Mouse (Mus musculus) liver, embryonic 11.5 days (tissue): ENCODE data around the gene Slc48a1. TPM values are rescaled to one million over a fixed set of nuclear protein-coding genes. Genes with fewer than 3 reads are reported as not detected.

Source experiments
- ATAC-seq: fragments of 200-750 bp; cut with Nextera tagmentation; replicated peaks from 2 replicates; pipeline ENCODE4 v1.8.0; 2017; ENCODE audit warnings: moderate number of reproducible peaks, mild to moderate bottlenecking, moderate TSS enrichment, moderate library complexity; ENCODE audit not compliant: low FRiP score
- DNase-seq: peaks from one replicate; pipeline ENCODE4 v3.0.0-alpha.2; 2017; ENCODE audit warnings: low spot score
- H3K27ac ChIP-seq: fragments of 300-500 bp; sonication (generic); 2 replicates; pipeline ENCODE4 v1.5.1; 2014; ENCODE audit warnings: mild to moderate bottlenecking, low read depth, low read length, control low read depth
- H3K27me3 ChIP-seq: fragments of 300-500 bp; sonication (generic); replicated peaks from 2 replicates; pipeline ENCODE4 v1.6.1; 2014; ENCODE audit warnings: low read length, mixed read lengths; ENCODE audit not compliant: control insufficient read depth, insufficient read depth
- H3K36me3 ChIP-seq: fragments of 300-500 bp; sonication (generic); 2 replicates; pipeline ENCODE4 v1.6.1; 2014; ENCODE audit warnings: mild to moderate bottlenecking, low read length, moderate library complexity, mixed read lengths; ENCODE audit not compliant: control insufficient read depth, insufficient read depth
- H3K4me1 ChIP-seq: fragments of 300-500 bp; sonication (generic); replicated peaks from 2 replicates; pipeline ENCODE4 v1.6.1; 2014; ENCODE audit warnings: low read length, mixed read lengths; ENCODE audit not compliant: control insufficient read depth, insufficient read depth
- H3K4me2 ChIP-seq: fragments of 300-500 bp; sonication (generic); 2 replicates; pipeline ENCODE4 v1.6.1; 2014; ENCODE audit warnings: mild to moderate bottlenecking, control low read depth, moderate library complexity
- H3K4me3 ChIP-seq: fragments of 300-500 bp; sonication (generic); 2 replicates; pipeline ENCODE4 v1.5.1; 2014; ENCODE audit warnings: low read depth, low read length, control low read depth
- H3K9ac ChIP-seq: fragments of 300-500 bp; sonication (generic); 2 replicates; pipeline ENCODE4 v1.6.1; 2014; ENCODE audit warnings: low read depth, low read length, control low read depth
- H3K9me3 ChIP-seq: fragments of 300-500 bp; sonication (generic); 2 replicates; pipeline ENCODE4 v1.6.1; 2016; ENCODE audit warnings: low read length, inconsistent platforms, mixed read lengths; ENCODE audit not compliant: control insufficient read depth
- WGBS: fragments of 180-500 bp; shearing (Covaris S2); extraction: QIAGEN DNeasy Blood & Tissue Kit; methylation state at CpG from one replicate; pipeline ENCODE4 v1.1.7; 2014; 5-methylcytosine and 5-hydroxymethylcytosine counted together
- polyA plus RNA-seq: library from polyadenylated mRNA; unstranded; fragments of >200 nt; fragmentation: Nextera tagmentation; extraction: Ambion mirVana; gene quantifications from 2 replicates; pipeline ENCODE4 v1.2.1, GENCODE M21; 2014

Gene Slc48a1
- polyA plus RNA-seq, 1 experiment from 2014 or later: 55.0 TPM

DNA sequence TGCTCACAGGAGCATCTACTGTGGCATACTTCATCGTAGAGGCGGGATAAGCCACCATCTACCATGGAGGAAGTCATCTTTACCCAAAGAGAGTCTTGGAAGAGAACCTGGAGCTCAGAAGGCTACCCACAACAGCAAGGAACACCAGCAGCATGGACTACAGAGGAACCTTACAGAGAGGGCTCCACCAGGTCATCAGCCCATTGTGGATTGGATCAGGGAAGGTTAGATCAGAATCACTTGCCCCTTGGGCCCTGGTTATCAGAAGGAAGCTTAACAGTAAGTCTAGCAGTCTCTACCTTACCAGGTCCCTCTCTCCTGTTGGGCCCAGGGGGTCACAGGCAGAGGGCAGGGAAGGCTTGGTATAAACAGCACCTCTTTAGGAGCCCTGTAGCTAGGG lies 60.7 kb downstream of the Slc48a1 start:
- no peak overlapping the region for H3K4me2 ChIP-seq
- WGBS: 86% methylated on average over 2 of the region's 2 CpGs
- H3K36me3 ChIP-seq: no peaks in the 10 kb centered on the region
- DNase-seq: no peak
- no peak for ATAC-seq
- H3K9me3 ChIP-seq: no peaks in the 10 kb centered on the region
- H3K27ac ChIP-seq: no peak overlapping the region
- H3K9ac ChIP-seq: no peak overlapping the region
- H3K27me3 ChIP-seq: no peaks in the 10 kb centered on the region
- peaks cover 49% of the 10 kb centered on the region for H3K4me1 ChIP-seq
- no peak overlapping the region for H3K4me3 ChIP-seq

DNA sequence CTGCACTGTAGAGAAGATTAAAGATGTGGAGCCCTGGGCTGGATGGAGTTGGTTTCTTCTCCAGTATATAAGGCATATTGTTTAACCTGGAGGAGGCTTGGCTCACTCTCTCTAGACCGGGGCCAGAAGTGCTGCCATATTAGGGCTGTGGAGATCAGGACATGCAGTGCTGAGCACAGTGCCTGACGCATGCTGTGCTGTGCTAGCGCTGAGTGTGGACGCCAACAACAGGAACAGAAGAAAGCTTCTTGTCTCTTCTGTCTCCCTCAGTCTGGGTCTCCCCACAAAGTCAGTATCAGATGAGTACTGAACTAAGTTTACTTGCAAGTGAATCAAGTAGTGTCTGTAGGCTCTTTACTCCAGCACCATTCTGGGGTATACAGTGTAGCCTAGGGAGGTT lies 61.2 kb downstream of the Slc48a1 start:
- H3K4me3 ChIP-seq: no peak overlapping the region
- WGBS: 85% methylated on average over 4 of the region's 4 CpGs
- no peak for DNase-seq
- H3K9ac ChIP-seq: no peak overlapping the region
- H3K4me2 ChIP-seq: no peak overlapping the region
- H3K36me3 ChIP-seq: no peaks in the 10 kb centered on the region
- no peaks in the 10 kb centered on the region for H3K9me3 ChIP-seq
- no peak for ATAC-seq
- peaks cover 54% of the 10 kb centered on the region for H3K4me1 ChIP-seq
- H3K27me3 ChIP-seq: no peaks in the 10 kb centered on the region
- H3K27ac ChIP-seq: 0 out of 2 replicates have a peak overlapping the region, but pooled peaks have one; percentile 44

DNA sequence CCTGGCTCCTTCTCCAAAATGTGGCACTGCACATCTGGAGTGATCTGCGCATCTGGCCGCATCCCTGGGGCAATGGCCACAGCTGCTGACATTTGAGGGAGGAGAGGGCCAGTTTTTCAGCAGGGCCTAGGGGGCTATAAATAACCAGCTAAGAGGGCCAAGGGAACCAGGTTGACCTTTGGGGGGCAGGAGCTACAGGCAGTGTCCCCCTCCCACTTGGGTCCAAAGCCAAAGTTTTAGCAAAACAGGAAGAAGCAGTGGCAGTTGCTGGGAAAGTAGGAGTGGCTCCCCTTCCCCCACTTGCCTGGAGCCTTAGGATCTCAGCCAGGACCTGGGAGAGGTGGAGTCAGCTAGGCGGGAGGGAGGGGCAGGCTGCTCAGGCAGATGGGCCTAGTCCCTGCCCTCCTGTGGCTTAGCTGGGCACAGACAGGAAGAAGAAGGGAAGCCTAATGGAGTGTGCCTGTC lies 61.7 kb downstream of the Slc48a1 start:
- Histone ChIP-seq H3K4me3 (no peak overlapping the region), H3K9me3 (no peaks in the 10 kb centered on the region), H3K4me1 (peaks cover 57% of the 10 kb centered on the region), H3K9ac (no peak overlapping the region), H3K27me3 (no peaks in the 10 kb centered on the region), H3K36me3 (no peaks in the 10 kb centered on the region), H3K4me2 (no peak overlapping the region), H3K27ac (peak overlapping the region; percentile 44; the same call in 1 of the 2 replicates)
- peak; percentile 50 for ATAC-seq
- WGBS: 47% methylated on average over 3 of the region's 3 CpGs
- no peak for DNase-seq

GRCm38 (mm10) chr15:97840781-97841180 lies 62.5 kb downstream of the Slc48a1 start:
- 91% methylated on average over 1 of the region's 1 CpGs for WGBS
- DNase-seq: no peak
- Histone ChIP-seq H3K4me3 (no peak overlapping the region), H3K9ac (no peak overlapping the region; the same call in 1 of the 2 replicates), H3K36me3 (no peaks in the 10 kb centered on the region), H3K4me1 (peaks cover 62% of the 10 kb centered on the region), H3K27ac (no peak overlapping the region), H3K27me3 (no peaks in the 10 kb centered on the region), H3K4me2 (no peak overlapping the region), H3K9me3 (no peaks in the 10 kb centered on the region)
- no peak for ATAC-seq

DNA sequence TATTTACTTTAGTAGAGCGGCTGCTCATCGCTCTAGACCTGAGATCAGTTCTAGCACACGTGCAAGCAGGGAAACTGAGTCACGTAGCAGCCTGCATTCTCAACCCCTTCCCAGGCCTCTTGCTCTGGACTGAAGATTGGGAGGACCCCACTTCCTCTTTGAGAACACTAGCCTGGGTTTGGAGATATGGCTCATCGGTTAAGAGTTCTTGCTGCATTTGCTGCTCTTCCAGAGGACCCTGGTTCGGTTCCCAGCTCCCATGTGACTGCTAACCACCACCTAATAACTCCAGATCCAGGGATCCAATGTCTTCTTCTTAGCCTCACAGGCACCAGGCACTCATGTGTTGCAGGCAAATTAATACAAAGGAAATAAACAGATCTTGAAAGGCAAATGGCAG lies 63.1 kb downstream of the Slc48a1 start:
- Histone ChIP-seq H3K27me3 (no peaks in the 10 kb centered on the region), H3K9me3 (no peaks in the 10 kb centered on the region), H3K4me2 (peak overlapping the region; percentile 70), H3K27ac (no peak overlapping the region; the same call in 1 of the 2 replicates), H3K9ac (peak overlapping the region; percentile 8; the same call in 1 of the 2 replicates), H3K36me3 (no peaks in the 10 kb centered on the region), H3K4me3 (no peak overlapping the region), H3K4me1 (peaks cover 60% of the 10 kb centered on the region)
- ATAC-seq: no peak
- 72% methylated on average over 6 of the region's 6 CpGs for WGBS
- DNase-seq: no peak

DNA sequence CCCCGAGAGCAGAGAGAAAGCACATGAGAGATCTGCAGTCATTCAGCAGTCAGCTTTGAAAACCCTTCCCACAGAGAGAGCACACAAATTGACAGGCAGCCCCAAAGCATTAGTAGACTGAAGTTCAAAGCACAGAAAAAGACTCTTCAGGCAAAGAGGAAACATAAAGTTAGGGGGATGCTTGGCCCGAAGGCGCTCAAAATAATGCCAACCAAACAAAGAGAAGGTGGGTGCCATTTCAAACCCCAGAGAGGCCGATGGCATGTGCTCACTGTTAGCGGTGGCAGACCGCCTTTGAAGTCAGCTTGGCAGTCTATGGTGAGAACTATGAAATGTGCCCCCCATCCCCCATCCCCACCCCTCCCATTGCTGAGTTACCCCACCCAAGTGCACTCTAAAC lies 63.7 kb downstream of the Slc48a1 start:
- no peak overlapping the region for H3K4me3 ChIP-seq
- H3K9ac ChIP-seq: no peak overlapping the region
- no peaks in the 10 kb centered on the region for H3K9me3 ChIP-seq
- H3K27me3 ChIP-seq: no peaks in the 10 kb centered on the region
- H3K4me2 ChIP-seq: peak overlapping the region; percentile 70
- H3K4me1 ChIP-seq: peaks cover 66% of the 10 kb centered on the region
- 83% methylated on average over 6 of the region's 6 CpGs for WGBS
- no peak for ATAC-seq
- H3K27ac ChIP-seq: no peak overlapping the region
- H3K36me3 ChIP-seq: no peaks in the 10 kb centered on the region
- no peak for DNase-seq

Other genes starting within 250 kb of the Slc48a1 start
- 35.5 and 41.4 TPM in 2 replicates for gene Rpap3, start 72.7 kb upstream of the Slc48a1 start, polyA plus RNA-seq
- gene Endou, start 47.2 kb upstream of the Slc48a1 start, polyA plus RNA-seq: not detected in 2 replicates
- gene Rapgef3, start 10.5 kb upstream of the Slc48a1 start, polyA plus RNA-seq: 4.1 and 4.5 TPM in 2 replicates
- gene Hdac7, start 66.0 kb downstream of the Slc48a1 start, polyA plus RNA-seq: 28.1 and 33.5 TPM in 2 replicates
- gene Vdr, start 132.1 kb downstream of the Slc48a1 start, polyA plus RNA-seq: 0.96 and 1.2 TPM in 2 replicates
- gene Tmem106c, start 185.7 kb downstream of the Slc48a1 start, polyA plus RNA-seq: 25.7 and 28.0 TPM in 2 replicates
- 6.5 and 7.0 TPM in 2 replicates for gene Col2a1, start 226.2 kb downstream of the Slc48a1 start, polyA plus RNA-seq